Mouse (Mus musculus): ENCODE measurements around the gene Cylc2. TPM values are rescaled to one million over a fixed set of nuclear protein-coding genes. Genes with fewer than 3 reads are reported as not detected.

Gene Cylc2
- not detected in 2 replicates for polyA plus RNA-seq (2012; rRNA removed; ENCODE audit: low replicate concordance)

GRCm38 (mm10) chr4:51216378-51216777, at the start of gene Cylc2:
TSS of gene Cylc2 (plus strand) at chr4:51216678.

